Mouse (Mus musculus) embryonic fibroblast, embryonic 13.5 days (primary cell): Measurements from ENCODE around the gene Itsn1.

Source experiments
- CTCF ChIP-seq: IDR thresholded peaks from 2 replicates; pipeline ENCODE4 v1.5.1; 2011; ENCODE audit warnings: mild to moderate bottlenecking, control low read depth, low read length, moderate library complexity, borderline replicate concordance; ENCODE audit not compliant: insufficient read depth
- POLR2A ChIP-seq: IDR thresholded peaks from 2 replicates; pipeline ENCODE4 v1.6.1; 2011; ENCODE audit warnings: low read depth, mild to moderate bottlenecking, control low read depth, low read length, moderate library complexity

- TF ChIP-seq POLR2A (no peak), CTCF (no peak)
These were observed 193.9 kb downstream of the Itsn1 start for GRCm38 (mm10) chr16:91922939-91923338.
